17 mouse cellular contexts compared by ENCODE assay signal in the genomic region with DNA sequence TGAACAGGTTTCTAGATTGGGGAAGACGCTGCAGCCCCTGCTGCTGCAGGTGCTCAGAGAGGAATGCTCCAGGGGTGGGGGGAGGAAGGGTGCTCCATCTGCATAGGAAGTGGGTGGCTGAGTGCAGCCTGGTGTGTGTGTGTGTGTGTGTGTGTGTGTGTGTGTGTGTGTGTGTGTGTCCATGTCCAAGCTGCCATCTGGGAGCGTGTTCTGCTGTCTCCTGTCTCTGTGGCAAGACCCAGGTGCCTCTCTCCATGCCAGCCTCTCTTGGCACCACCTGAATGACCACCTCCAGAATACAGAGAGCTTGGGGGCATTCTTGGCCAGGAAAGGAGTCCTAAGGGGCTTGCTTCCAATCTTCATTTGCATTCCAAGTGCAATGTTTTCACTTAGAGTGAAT. TPM values are rescaled to one million over a fixed set of nuclear protein-coding genes. Genes with fewer than 3 reads are reported as not detected.
DNase-seq lines count a peak whose midpoint lies in the region; ATAC-seq and TF ChIP-seq lines count a peak whose summit lies in the region.
"Had no signal": no experiment of that assay in that cellular context is flagged by ENCODE, and none has a peak within 500 bp of the region (broad histone marks: within the 10 kb centered on the region; RNA-seq: fewer than 3 reads in every experiment).

No protein-coding gene starts in this region.

- no peak for DNase-seq in hindbrain, postnatal 0 days (ENCODE audit: low spot score)
- no peak for DNase-seq in embryo, embryonic 9.5 days (ENCODE audit: extremely low spot score)
- DNase-seq in gastrocnemius, adult 18-20 months (ENCODE audit: low spot score) = no peak
- DNase-seq in thymus, postnatal 0 days (ENCODE audit: low spot score) = no peak
- DNase-seq: cerebellum, adult 9-10 months; gastrocnemius, postnatal 25 days; heart, postnatal 36 days; kidney, adult 11 months; kidney, postnatal 36 days; liver, embryonic 13.5 days had no signal

- TF ChIP-seq CTCF in hindbrain, postnatal 0 days (IDR thresholded peaks at IDR 0.05; ENCODE audit: low read depth) = no peak

- ATAC-seq in hindbrain, embryonic 12.5 days (ENCODE audit: low FRiP score) = no peak; the same call in 1 of the 2 replicates
- ATAC-seq in hindbrain, postnatal 0 days = no peak
- no peak for ATAC-seq in embryonic facial prominence, embryonic 13.5 days (ENCODE audit: insufficient number of reproducible peaks, insufficient read depth, low FRiP score, low TSS enrichment, low read depth)
- peak; percentile 19 for ATAC-seq in forebrain, embryonic 16.5 days
- 0 out of 2 replicates have a peak, but pooled peaks have one; percentile 12 for ATAC-seq in midbrain, embryonic 15.5 days (replicated peaks)

- H3K9me3 ChIP-seq in hindbrain, embryonic 12.5 days (replicated peaks) = no peaks in the 10 kb centered on the region
- H3K9me3 ChIP-seq in hindbrain, postnatal 0 days (ENCODE audit: low read length) = no peaks in the 10 kb centered on the region
- no peaks in the 10 kb centered on the region for H3K9me3 ChIP-seq in embryonic facial prominence, embryonic 13.5 days
- no peaks in the 10 kb centered on the region for H3K9me3 ChIP-seq in forebrain, embryonic 16.5 days (ENCODE audit: control insufficient read depth, low read length)
- no peaks in the 10 kb centered on the region for H3K9me3 ChIP-seq in midbrain, embryonic 15.5 days
- H3K9me3 ChIP-seq: liver, embryonic 13.5 days had no signal

- H3K4me2 ChIP-seq in hindbrain, embryonic 12.5 days (replicated peaks) = no peak overlapping the region
- no peak overlapping the region for H3K4me2 ChIP-seq in hindbrain, postnatal 0 days (ENCODE audit: low read depth, low read length)
- H3K4me2 ChIP-seq in embryonic facial prominence, embryonic 13.5 days = no peak overlapping the region
- no peak overlapping the region for H3K4me2 ChIP-seq in forebrain, embryonic 16.5 days (ENCODE audit: low read length)
- H3K4me2 ChIP-seq in midbrain, embryonic 15.5 days = no peak overlapping the region
- H3K4me2 ChIP-seq: heart, embryonic 11.5 days; liver, embryonic 13.5 days had no signal

- 34% methylated on average over 2 of the region's 2 CpGs for WGBS in hindbrain, embryonic 12.5 days
- WGBS in hindbrain, postnatal 0 days = 23% methylated on average over 2 of the region's 2 CpGs
- 30% methylated on average over 2 of the region's 2 CpGs for WGBS in embryonic facial prominence, embryonic 13.5 days
- 3% methylated on average over 2 of the region's 2 CpGs for WGBS in forebrain, embryonic 16.5 days
- 31% methylated on average over 2 of the region's 2 CpGs for WGBS in midbrain, embryonic 15.5 days

- H3K27me3 ChIP-seq in hindbrain, embryonic 12.5 days = peaks cover 67% of the 10 kb centered on the region
- peaks cover 4% of the 10 kb centered on the region; the same call in 1 of the 2 replicates for H3K27me3 ChIP-seq in hindbrain, postnatal 0 days (ENCODE audit: insufficient read depth, low read length)
- peaks cover 89% of the 10 kb centered on the region for H3K27me3 ChIP-seq in embryonic facial prominence, embryonic 13.5 days
- H3K27me3 ChIP-seq in forebrain, embryonic 16.5 days (replicated peaks; ENCODE audit: control insufficient read depth, insufficient read depth, low read length) = peaks cover 4% of the 10 kb centered on the region; the same call in 1 of the 2 replicates
- H3K27me3 ChIP-seq in midbrain, embryonic 15.5 days (replicated peaks) = peaks cover 12% of the 10 kb centered on the region

- H3K4me3 ChIP-seq in hindbrain, embryonic 12.5 days = no peak overlapping the region
- H3K4me3 ChIP-seq in hindbrain, postnatal 0 days (ENCODE audit: low read length) = no peak overlapping the region
- no peak overlapping the region for H3K4me3 ChIP-seq in embryonic facial prominence, embryonic 13.5 days
- no peak overlapping the region for H3K4me3 ChIP-seq in forebrain, embryonic 16.5 days (replicated peaks; ENCODE audit: low read length)
- no peak overlapping the region for H3K4me3 ChIP-seq in midbrain, embryonic 15.5 days
- H3K4me3 ChIP-seq: liver, embryonic 13.5 days had no signal

- peak overlapping the region; percentile 26 for H3K27ac ChIP-seq in hindbrain, embryonic 12.5 days
- H3K27ac ChIP-seq in hindbrain, postnatal 0 days = no peak overlapping the region
- peak overlapping the region; percentile 62; the same call in 1 of the 2 replicates for H3K27ac ChIP-seq in embryonic facial prominence, embryonic 13.5 days
- H3K27ac ChIP-seq in forebrain, embryonic 16.5 days (ENCODE audit: low read length) = peak overlapping the region; percentile 90
- H3K27ac ChIP-seq in midbrain, embryonic 15.5 days = peak overlapping the region; percentile 54
- H3K27ac ChIP-seq: liver, embryonic 13.5 days had no signal

- H3K36me3 ChIP-seq in hindbrain, embryonic 12.5 days = no peaks in the 10 kb centered on the region
- H3K36me3 ChIP-seq in hindbrain, postnatal 0 days (ENCODE audit: insufficient read depth, low read length) = no peaks in the 10 kb centered on the region
- no peaks in the 10 kb centered on the region for H3K36me3 ChIP-seq in embryonic facial prominence, embryonic 13.5 days
- no peaks in the 10 kb centered on the region for H3K36me3 ChIP-seq in forebrain, embryonic 16.5 days (ENCODE audit: control insufficient read depth, insufficient read depth)
- H3K36me3 ChIP-seq in midbrain, embryonic 15.5 days (replicated peaks) = no peaks in the 10 kb centered on the region
- H3K36me3 ChIP-seq: G1E; liver, embryonic 13.5 days had no signal

- no peak overlapping the region for H3K9ac ChIP-seq in hindbrain, embryonic 12.5 days
- H3K9ac ChIP-seq in hindbrain, postnatal 0 days (replicated peaks; ENCODE audit: low read length) = no peak overlapping the region
- no peak overlapping the region for H3K9ac ChIP-seq in embryonic facial prominence, embryonic 13.5 days
- H3K9ac ChIP-seq in forebrain, embryonic 16.5 days (replicated peaks; ENCODE audit: low read depth, low read length) = peak overlapping the region; percentile 37; the same call in 1 of the 2 replicates
- H3K9ac ChIP-seq in midbrain, embryonic 15.5 days = no peak overlapping the region
- H3K9ac ChIP-seq: liver, embryonic 13.5 days had no signal

- peaks cover 48% of the 10 kb centered on the region for H3K4me1 ChIP-seq in hindbrain, embryonic 12.5 days
- H3K4me1 ChIP-seq in hindbrain, postnatal 0 days (ENCODE audit: insufficient read depth, low read length) = peaks cover 28% of the 10 kb centered on the region
- H3K4me1 ChIP-seq in embryonic facial prominence, embryonic 13.5 days = peaks cover 50% of the 10 kb centered on the region
- H3K4me1 ChIP-seq in forebrain, embryonic 16.5 days (replicated peaks; ENCODE audit: control insufficient read depth, insufficient read depth, low read length) = peaks cover 71% of the 10 kb centered on the region
- peaks cover 56% of the 10 kb centered on the region for H3K4me1 ChIP-seq in midbrain, embryonic 15.5 days
- H3K4me1 ChIP-seq: liver, embryonic 13.5 days had no signal

RNA-seq across cellular contexts. Expression of gene Foxo6, which starts 24.4 kb away (rescaled TPM):
- polyA plus RNA-seq in hindbrain, embryonic 12.5 days (2016; fragmentation: Nextera tagmentation; extraction: Ambion mirVana) = 0.48 and 0.90 TPM in 2 replicates
- total RNA-seq in hindbrain, postnatal 0 days (2014; rRNA removed) = 23.8 and 25.1 TPM in 2 replicates
- polyA plus RNA-seq in hindbrain, postnatal 0 days (2015; fragmentation: Nextera tagmentation; extraction: Ambion mirVana) = 1.2 and 1.3 TPM in 2 replicates
- polyA plus RNA-seq in embryonic facial prominence, embryonic 13.5 days (2015; fragmentation: Nextera tagmentation; extraction: Ambion mirVana) = 0.32 and 0.36 TPM in 2 replicates
- 3.6 and 3.7 TPM in 2 replicates for polyA plus RNA-seq in forebrain, embryonic 16.5 days (2015; fragmentation: Nextera tagmentation; extraction: Ambion mirVana)
- 1.2 and 1.3 TPM in 2 replicates for polyA plus RNA-seq in midbrain, embryonic 15.5 days (2015; fragmentation: Nextera tagmentation; extraction: Ambion mirVana)
- total RNA-seq in gastrocnemius, adult 18-20 months (2021) = 1 to 10 TPM; 4.4 to 6.6 TPM
- polyA plus RNA-seq in thymus, postnatal 0 days (2015; fragmentation: Nextera tagmentation; extraction: Ambion mirVana) = not detected in 2 replicates
- total RNA-seq: G1E; megakaryocyte, adult 5-6 weeks had no signal
- polyA plus RNA-seq: G1E; liver, embryonic 13.5 days had no signal

Comparison
In these comparisons a context has a peak if more than half of its experiments do, and no peak if none do; other contexts are left out.
1. ATAC-seq: peak in forebrain, embryonic 16.5 days (single experiment) and midbrain, embryonic 15.5 days (single experiment); none in hindbrain, embryonic 12.5 days (single experiment), hindbrain, postnatal 0 days (single experiment) and embryonic facial prominence, embryonic 13.5 days (single experiment).